Mouse (Mus musculus) neural tube, embryonic 11.5 days (tissue): ENCODE measurements around the gene Gpcpd1. TPM values are rescaled to one million over a fixed set of nuclear protein-coding genes. Genes with fewer than 3 reads are reported as not detected.

ENCODE experiments used
- ATAC-seq: fragments of 200-750 bp; cut with Nextera tagmentation; 2 replicates; pipeline ENCODE4 v1.8.0; 2017; ENCODE audit warnings: moderate number of reproducible peaks, mild to moderate bottlenecking, moderate TSS enrichment, moderate library complexity; ENCODE audit not compliant: insufficient read depth, low FRiP score, low TSS enrichment
- DNase-seq: peaks from one replicate; pipeline ENCODE4 v3.0.0-alpha.2; 2015; ENCODE audit warnings: low spot score
- H3K27ac ChIP-seq: fragments of 300-500 bp; sonication (generic); 2 replicates; pipeline ENCODE4 v1.5.1; 2014; ENCODE audit warnings: low read depth, mild to moderate bottlenecking, low read length
- H3K27me3 ChIP-seq: fragments of 300-500 bp; sonication (generic); 2 replicates; pipeline ENCODE4 v1.6.1; 2014; ENCODE audit warnings: mild to moderate bottlenecking, low read length, mixed read lengths; ENCODE audit not compliant: control insufficient read depth, insufficient read depth
- H3K36me3 ChIP-seq: fragments of 300-500 bp; sonication (generic); 2 replicates; pipeline ENCODE4 v1.6.1; 2014; ENCODE audit warnings: mild to moderate bottlenecking, low read length, moderate library complexity, mixed read lengths; ENCODE audit not compliant: control insufficient read depth, insufficient read depth
- H3K4me1 ChIP-seq: fragments of 300-500 bp; sonication (generic); 2 replicates; pipeline ENCODE4 v1.6.1; 2014; ENCODE audit warnings: low read length, mixed read lengths; ENCODE audit not compliant: control insufficient read depth, insufficient read depth
- H3K4me2 ChIP-seq: fragments of 300-500 bp; sonication (generic); 2 replicates; pipeline ENCODE4 v1.6.1; 2014; ENCODE audit warnings: low read depth, mild to moderate bottlenecking, moderate library complexity
- H3K4me3 ChIP-seq: fragments of 300-500 bp; sonication (generic); 2 replicates; pipeline ENCODE4 v1.5.1; 2014; ENCODE audit warnings: low read depth, low read length
- H3K9ac ChIP-seq: fragments of 300-500 bp; sonication (generic); 2 replicates; pipeline ENCODE4 v1.6.1; 2014; ENCODE audit warnings: mild to moderate bottlenecking, low read length
- H3K9me3 ChIP-seq: fragments of 300-500 bp; sonication (generic); 2 replicates; pipeline ENCODE4 v1.6.1; 2016; ENCODE audit warnings: low read length; ENCODE audit not compliant: control insufficient read depth
- WGBS: fragments of 180-500 bp; shearing (Covaris S2); extraction: QIAGEN DNeasy Blood & Tissue Kit; methylation state at CpG from one replicate; pipeline ENCODE4 v1.1.7; 2014; 5-methylcytosine and 5-hydroxymethylcytosine counted together
- polyA plus RNA-seq: library from polyadenylated mRNA; unstranded; fragments of >200 nt; fragmentation: Nextera tagmentation; extraction: Ambion mirVana; gene quantifications from 2 replicates; pipeline ENCODE4 v1.2.1, GENCODE M21; 2014

Gpcpd1 gene
- polyA plus RNA-seq, 1 experiment from 2014 or later, result 44.5 TPM

DNA sequence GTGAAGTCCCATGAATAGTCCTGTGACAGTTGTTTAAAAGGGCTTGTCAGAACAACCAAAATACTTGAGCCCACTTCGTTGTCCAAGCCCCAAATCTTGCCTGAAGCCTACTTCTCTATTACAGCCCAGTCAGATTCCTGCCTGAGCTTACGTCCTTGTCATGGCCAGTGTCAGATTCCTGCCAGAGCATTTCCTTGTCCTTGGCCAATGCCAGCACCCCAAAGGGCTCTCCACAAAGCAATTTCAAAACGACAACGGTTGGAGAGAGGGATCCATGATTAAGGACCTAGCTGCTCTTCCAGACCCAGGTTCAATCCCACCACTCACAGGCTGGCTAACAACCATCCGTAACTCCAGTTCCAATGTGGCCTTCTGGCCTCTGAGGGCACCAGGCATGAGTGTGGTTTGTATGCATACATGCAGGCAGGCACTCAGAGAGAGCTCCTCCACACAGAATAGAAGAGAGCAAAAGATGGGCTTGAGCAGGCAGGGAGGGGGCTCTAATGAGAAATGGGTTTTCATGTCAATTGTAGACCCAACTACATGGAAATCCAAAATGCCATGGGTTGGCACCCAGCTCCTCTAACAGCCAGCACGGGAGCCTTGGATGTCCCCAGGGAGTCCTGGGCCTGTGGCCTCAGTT lies 70.2 kb downstream of the Gpcpd1 start:
- Histone ChIP-seq H3K4me1 (no peaks in the 10 kb centered on the region), H3K36me3 (no peaks in the 10 kb centered on the region), H3K9me3 (no peaks in the 10 kb centered on the region), H3K4me3 (no peak overlapping the region), H3K27me3 (no peaks in the 10 kb centered on the region), H3K4me2 (no peak overlapping the region), H3K27ac (no peak overlapping the region), H3K9ac (no peak overlapping the region)
- ATAC-seq, result no peak
- 77% methylated on average over 6 of the region's 6 CpGs for WGBS
- no peak for DNase-seq

DNA sequence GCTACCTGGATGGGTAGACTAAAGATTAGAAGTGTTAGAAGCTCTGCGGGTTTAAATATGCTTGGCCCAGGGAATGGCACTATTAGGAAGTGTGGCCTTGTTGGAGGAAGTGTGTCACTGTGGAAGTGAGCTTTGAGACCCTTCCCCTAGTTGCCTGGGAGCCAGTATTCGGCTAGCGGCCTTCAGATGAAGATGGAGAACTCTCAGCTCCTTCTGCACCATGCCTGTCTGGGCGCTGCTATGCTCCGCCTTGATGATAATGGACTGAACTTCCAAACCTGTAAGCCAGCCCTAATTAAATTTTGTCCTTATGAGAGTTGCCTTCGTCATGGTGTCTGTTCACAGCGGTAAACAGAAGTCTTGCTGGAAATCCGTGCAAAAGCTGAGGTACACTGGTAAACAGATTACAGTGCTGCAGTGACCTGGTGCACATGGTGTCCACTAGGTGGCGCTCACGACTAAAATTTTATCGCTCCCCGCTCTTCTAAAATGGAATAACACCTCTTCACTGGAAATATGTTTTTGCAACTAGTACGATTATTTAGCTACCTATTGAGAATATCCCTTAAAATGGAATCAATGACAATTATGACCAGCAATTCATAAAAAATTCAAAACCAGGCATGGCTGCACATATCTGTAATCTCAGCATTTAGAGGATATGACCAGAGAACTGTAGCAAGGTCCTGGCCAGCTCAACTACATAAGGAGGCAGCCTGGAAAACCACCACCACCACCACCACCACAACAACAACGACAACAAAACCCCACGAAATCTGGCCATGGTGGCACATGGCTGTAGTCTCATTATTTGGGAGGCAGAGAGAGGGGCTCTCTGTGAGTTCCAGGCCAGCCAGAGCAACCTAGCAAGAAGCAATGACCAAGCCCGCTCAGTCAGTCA lies 71.1 kb downstream of the Gpcpd1 start:
- Histone ChIP-seq H3K27me3 (no peaks in the 10 kb centered on the region), H3K9me3 (no peaks in the 10 kb centered on the region), H3K27ac (no peak overlapping the region), H3K4me2 (no peak overlapping the region), H3K4me1 (no peaks in the 10 kb centered on the region), H3K4me3 (no peak overlapping the region), H3K36me3 (no peaks in the 10 kb centered on the region), H3K9ac (no peak overlapping the region)
- peak; percentile 75; the same call in 1 of the 2 replicates for ATAC-seq
- DNase-seq, result peak; percentile 71
- 37% methylated on average over 16 of the region's 16 CpGs for WGBS

DNA sequence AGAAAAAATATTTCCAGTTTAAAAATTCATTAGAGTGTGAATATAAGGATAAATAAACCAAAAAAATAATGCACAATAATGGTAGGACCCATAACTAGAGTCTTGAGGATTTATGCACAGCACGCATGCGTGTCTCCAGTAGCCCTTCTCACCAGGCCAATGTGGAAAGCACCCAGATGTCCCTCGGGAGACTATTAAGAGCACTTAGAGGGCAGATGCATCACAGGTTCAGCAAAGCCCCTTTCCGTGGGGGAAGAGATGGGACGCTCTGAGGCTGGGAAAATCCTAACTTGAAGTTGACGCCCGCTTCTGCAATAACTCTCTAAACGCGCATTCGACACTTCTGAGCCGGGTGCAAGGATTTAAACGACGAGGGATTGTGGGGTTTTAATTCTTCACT lies 71.9 kb downstream of the Gpcpd1 start:
- Histone ChIP-seq H3K9ac (no peak overlapping the region), H3K9me3 (no peaks in the 10 kb centered on the region), H3K36me3 (no peaks in the 10 kb centered on the region), H3K27me3 (no peaks in the 10 kb centered on the region), H3K4me1 (no peaks in the 10 kb centered on the region), H3K4me2 (no peak overlapping the region), H3K27ac (no peak overlapping the region), H3K4me3 (no peak overlapping the region)
- no peak for DNase-seq
- ATAC-seq, result no peak
- 89% methylated on average over 13 of the region's 13 CpGs for WGBS

DNA sequence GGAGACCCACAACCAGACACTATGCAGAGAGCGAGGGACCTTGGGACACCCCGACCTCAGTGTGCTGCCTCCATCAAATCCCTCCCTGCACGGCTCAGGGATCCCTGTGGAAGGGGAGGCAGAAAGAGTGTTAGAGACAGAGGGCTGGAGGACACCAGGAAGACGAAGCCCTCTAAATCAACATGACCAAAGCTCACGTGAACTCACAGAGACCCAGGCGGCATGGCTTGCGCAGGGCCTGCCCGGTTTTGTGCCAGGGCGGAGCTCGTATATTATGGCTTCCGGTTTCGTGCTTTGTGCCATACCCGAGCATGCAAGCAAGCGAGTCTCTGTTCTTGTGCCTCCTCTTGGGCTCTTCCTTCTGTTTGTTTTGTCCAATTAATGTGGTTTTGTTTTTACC lies 72.5 kb downstream of the Gpcpd1 start:
- ATAC-seq (no peak), DNase-seq (no peak)
- no peaks in the 10 kb centered on the region for H3K27me3 ChIP-seq
- no peak overlapping the region for H3K4me2 ChIP-seq
- 88% methylated on average over 14 of the region's 14 CpGs for WGBS
- no peak overlapping the region for H3K27ac ChIP-seq
- H3K9me3 ChIP-seq, result no peaks in the 10 kb centered on the region
- H3K4me1 ChIP-seq, result no peaks in the 10 kb centered on the region
- H3K36me3 ChIP-seq, result no peaks in the 10 kb centered on the region
- H3K4me3 ChIP-seq, result no peak overlapping the region
- H3K9ac ChIP-seq, result no peak overlapping the region

DNA sequence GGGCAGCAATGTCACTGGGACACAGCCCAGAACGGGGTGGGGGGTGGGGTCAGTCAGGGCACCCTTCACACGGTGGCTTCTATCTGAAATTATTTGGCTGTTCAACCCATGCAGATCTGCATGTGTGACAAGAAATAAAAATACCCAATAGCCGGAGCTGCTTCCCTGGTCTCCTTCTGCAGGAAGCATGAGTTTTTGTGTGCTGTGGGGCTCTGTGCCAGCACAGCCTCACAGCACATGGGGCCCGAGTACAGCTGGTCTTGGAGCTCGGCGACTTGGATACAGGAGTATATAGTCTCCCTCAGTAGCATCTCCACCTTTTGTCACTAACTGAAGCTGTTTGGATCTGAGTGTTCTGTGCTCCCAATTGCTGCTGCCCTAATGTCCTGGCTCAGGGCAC lies 73.2 kb downstream of the Gpcpd1 start:
- no peak overlapping the region for H3K4me3 ChIP-seq
- WGBS, result 73% methylated on average over 6 of the region's 6 CpGs
- no peaks in the 10 kb centered on the region for H3K36me3 ChIP-seq
- ATAC-seq (no peak), DNase-seq (no peak)
- H3K27ac ChIP-seq, result no peak overlapping the region
- no peaks in the 10 kb centered on the region for H3K27me3 ChIP-seq
- no peaks in the 10 kb centered on the region for H3K4me1 ChIP-seq
- no peak overlapping the region for H3K9ac ChIP-seq
- no peak overlapping the region for H3K4me2 ChIP-seq
- H3K9me3 ChIP-seq, result no peaks in the 10 kb centered on the region

DNA sequence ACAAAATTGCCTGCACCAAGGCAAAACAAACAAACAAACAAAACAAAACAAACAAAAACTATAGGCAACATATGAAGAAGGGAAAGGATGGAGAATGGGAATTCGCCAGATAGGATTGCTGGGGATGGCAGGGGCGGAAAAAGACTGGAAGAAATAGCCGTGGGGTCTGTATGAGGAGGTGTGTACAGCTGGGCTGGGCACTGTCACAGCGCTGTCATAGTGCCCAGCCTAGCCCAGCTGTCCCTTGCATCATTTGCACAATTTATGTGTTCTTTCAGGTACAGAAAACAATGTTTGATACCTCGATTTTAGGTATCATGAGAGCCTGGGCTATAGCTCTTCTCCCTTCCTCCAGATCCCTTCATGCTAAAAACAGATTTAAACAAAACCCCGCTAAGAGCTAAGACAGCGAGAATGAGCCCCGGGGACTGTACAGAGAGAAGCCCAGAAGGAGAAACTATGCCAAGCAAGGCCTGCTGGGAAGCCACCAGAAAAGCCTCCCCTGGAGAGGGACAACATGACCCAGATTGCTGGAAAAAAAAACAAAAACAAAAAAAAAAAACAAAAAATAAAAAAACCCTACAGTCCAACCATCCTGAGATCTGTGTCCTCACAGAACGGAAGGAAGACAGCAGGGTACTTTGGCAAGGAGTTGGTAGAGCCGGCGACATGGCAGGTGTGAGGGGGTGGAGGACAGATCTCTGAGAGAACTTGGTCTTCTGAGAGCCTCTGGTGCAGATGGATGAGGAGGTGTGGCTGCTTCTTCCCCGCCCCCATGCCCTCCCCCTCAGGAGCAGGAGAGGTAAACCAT lies 74.0 kb downstream of the Gpcpd1 start:
- Histone ChIP-seq H3K27me3 (no peaks in the 10 kb centered on the region), H3K4me3 (no peak overlapping the region), H3K4me1 (no peaks in the 10 kb centered on the region), H3K27ac (no peak overlapping the region), H3K4me2 (no peak overlapping the region), H3K36me3 (no peaks in the 10 kb centered on the region), H3K9me3 (no peaks in the 10 kb centered on the region), H3K9ac (no peak overlapping the region)
- DNase-seq, result no peak
- 75% methylated on average over 12 of the region's 12 CpGs for WGBS
- ATAC-seq, result no peak

DNA sequence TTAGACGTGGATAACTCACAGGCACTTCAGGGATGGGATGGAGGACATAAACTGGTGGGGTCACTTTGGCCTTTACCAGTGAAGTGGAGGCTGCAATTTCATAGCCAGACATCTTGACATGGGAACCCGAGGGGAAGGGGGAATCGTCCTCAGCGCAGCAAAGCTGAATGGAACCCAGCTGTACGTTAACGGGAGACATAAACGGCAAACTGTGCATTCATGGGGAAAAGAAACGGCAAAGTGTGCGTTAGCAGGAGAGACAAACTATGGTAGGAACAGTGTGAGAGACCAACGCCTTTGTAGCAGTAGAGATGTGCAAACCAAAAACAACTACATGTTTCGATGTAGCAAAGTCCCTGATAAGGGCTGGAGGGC lies 74.6 kb downstream of the Gpcpd1 start:
- WGBS, result 75% methylated on average over 11 of the region's 11 CpGs
- ATAC-seq (no peak), DNase-seq (no peak)
- H3K4me1 ChIP-seq, result no peaks in the 10 kb centered on the region
- H3K9ac ChIP-seq, result no peak overlapping the region
- no peaks in the 10 kb centered on the region for H3K27me3 ChIP-seq
- H3K27ac ChIP-seq, result no peak overlapping the region
- no peak overlapping the region for H3K4me3 ChIP-seq
- no peaks in the 10 kb centered on the region for H3K9me3 ChIP-seq
- H3K36me3 ChIP-seq, result no peaks in the 10 kb centered on the region
- no peak overlapping the region for H3K4me2 ChIP-seq

DNA sequence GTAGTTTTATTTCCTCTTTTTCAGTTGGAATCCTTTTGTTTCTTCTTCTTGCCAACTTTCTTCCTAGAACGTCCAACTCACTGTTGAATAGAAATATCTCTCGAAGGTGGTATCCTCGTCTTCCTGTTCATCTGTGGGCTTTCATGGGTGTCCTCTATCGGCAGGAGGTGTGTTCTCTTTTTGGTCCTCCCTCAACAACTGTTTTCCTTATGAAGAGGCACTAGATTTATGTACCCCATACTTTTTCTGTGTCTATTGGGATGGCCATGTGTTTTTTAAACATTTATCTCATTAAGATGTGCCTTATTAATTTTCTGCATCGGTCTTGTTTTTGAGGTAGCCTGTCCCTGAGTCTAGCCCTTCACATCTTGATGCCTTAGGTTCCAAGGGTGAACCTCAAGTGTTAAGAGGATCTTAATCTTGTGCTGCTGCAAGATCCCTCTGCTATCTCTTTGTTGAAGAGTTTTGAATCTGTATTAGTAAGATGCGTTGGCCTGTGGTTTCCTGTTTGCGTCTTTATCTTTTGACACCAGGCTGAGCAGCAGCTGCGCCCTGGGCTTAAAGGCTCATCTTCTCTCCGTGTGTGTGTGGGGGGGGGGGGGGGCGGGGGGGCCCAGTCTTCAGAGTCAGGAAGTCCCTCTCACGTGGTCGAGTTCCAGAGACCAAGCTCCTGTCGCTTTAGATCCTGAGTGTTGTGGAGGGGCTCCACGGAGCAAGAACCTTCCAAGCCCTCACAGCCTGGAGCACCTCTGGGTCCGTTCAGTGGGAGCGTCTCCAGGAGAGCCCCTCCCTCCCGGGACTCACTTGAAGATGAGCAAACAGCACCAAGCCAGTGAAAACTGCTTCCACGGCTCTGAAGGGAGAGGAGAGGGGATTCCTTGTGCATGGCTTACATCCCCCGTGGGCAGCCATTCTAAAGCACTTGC lies 75.2 kb downstream of the Gpcpd1 start:
- WGBS, result 63% methylated on average over 19 of the region's 19 CpGs
- Histone ChIP-seq H3K4me1 (no peaks in the 10 kb centered on the region), H3K27ac (no peak overlapping the region), H3K4me2 (no peak overlapping the region), H3K9ac (no peak overlapping the region), H3K9me3 (no peaks in the 10 kb centered on the region), H3K27me3 (no peaks in the 10 kb centered on the region), H3K4me3 (no peak overlapping the region), H3K36me3 (no peaks in the 10 kb centered on the region)
- ATAC-seq, result no peak
- no peak for DNase-seq
